Mouse (Mus musculus) liver, adult 2 months (tissue): ENCODE results near the gene Ctdsp2. TPM values are rescaled to one million over a fixed set of nuclear protein-coding genes. Genes with fewer than 3 reads are reported as not detected.

Experiments
- DNase-seq: peaks from one replicate; pipeline ENCODE4 v3.0.0-alpha.2; 2011; ENCODE audit warnings: low read depth, low spot score; ENCODE audit errors: extremely low read depth
- H3K27ac ChIP-seq: fragments of 200-500 bp; replicated peaks from 2 replicates; pipeline ENCODE4 v1.5.1; 2012; ENCODE audit warnings: low read depth, mild to moderate bottlenecking, control low read depth, inconsistent platforms, low read length; ENCODE audit not compliant: insufficient read depth
- H3K27me3 ChIP-seq: fragments of 200-500 bp; 2 replicates; pipeline ENCODE4 v1.6.1; 2012; ENCODE audit warnings: mild to moderate bottlenecking, moderate library complexity, low read length, inconsistent platforms; ENCODE audit not compliant: control insufficient read depth, insufficient read depth
- H3K36me3 ChIP-seq: fragments of 200-500 bp; 2 replicates; pipeline ENCODE4 v1.6.1; 2012; ENCODE audit warnings: low read length, inconsistent platforms; ENCODE audit not compliant: control insufficient read depth, insufficient read depth
- H3K4me1 ChIP-seq: fragments of 200-500 bp; 2 replicates; pipeline ENCODE4 v1.6.1; 2011; ENCODE audit warnings: low read length; ENCODE audit not compliant: control insufficient read depth, insufficient read depth
- H3K4me3 ChIP-seq: fragments of 200-500 bp; 2 replicates; pipeline ENCODE4 v1.5.1; 2011; ENCODE audit warnings: low read depth, mild to moderate bottlenecking, control low read depth, low read length, moderate library complexity; ENCODE audit not compliant: insufficient read depth
- H3K79me2 ChIP-seq: fragments of 200-500 bp; 2 replicates; pipeline ENCODE4 v1.6.1; 2012; ENCODE audit warnings: inconsistent platforms, mild to moderate bottlenecking, low read length, moderate library complexity; ENCODE audit not compliant: control insufficient read depth, insufficient read depth
- H3K9ac ChIP-seq: fragments of 200-500 bp; 2 replicates; pipeline ENCODE4 v1.6.1; 2012; ENCODE audit warnings: low read depth, mild to moderate bottlenecking, control low read depth, inconsistent platforms, low read length
- CTCF ChIP-seq: fragments of 200-500 bp; IDR thresholded peaks from 2 replicates; pipeline ENCODE4 v1.5.1; 2011; ENCODE audit warnings: low read depth, low read length, control low read depth
- POLR2A ChIP-seq: fragments of 200-500 bp; IDR thresholded peaks from 2 replicates; pipeline ENCODE4 v1.6.1; 2011; ENCODE audit warnings: low read length, control low read depth; ENCODE audit not compliant: insufficient read depth; ENCODE audit errors: extremely low read depth
- WGBS: fragments of 180-500 bp; shearing (Covaris S2); methylation state at CpG from one replicate; pipeline ENCODE4 v1.1.7; 2018; 5-methylcytosine and 5-hydroxymethylcytosine counted together
- polyA plus RNA-seq: library from polyadenylated mRNA; depleted of rRNA; stranded (reverse); fragments of >200 nt; gene quantifications from 2 replicates; pipeline ENCODE4 v1.2.3, GENCODE M21; 2012
- total RNA-seq: library from RNA; depleted of rRNA; stranded (reverse); fragments of >200 nt; gene quantifications from 2 replicates; pipeline ENCODE4 v1.2.3, GENCODE M21; 2014

Ctdsp2 gene
- total and polyA plus RNA-seq, 2 experiments: 18.4 to 29.3 TPM

- H3K27ac ChIP-seq: peak overlapping the region; percentile 99
- H3K36me3 ChIP-seq: no peaks in the 10 kb centered on the region
- H3K4me3 ChIP-seq: peak overlapping the region; percentile 99
- no peak for DNase-seq
- H3K9ac ChIP-seq: peak overlapping the region; percentile 98
- 2% methylated on average over 45 of the region's 62 CpGs for WGBS
- peaks cover 34% of the 10 kb centered on the region for H3K4me1 ChIP-seq
- H3K27me3 ChIP-seq: no peaks in the 10 kb centered on the region
- peaks cover 50% of the 10 kb centered on the region for H3K79me2 ChIP-seq
- no peak for TF ChIP-seq CTCF
- TF ChIP-seq POLR2A: 0 out of 2 replicates have a peak, but pooled peaks have one; percentile 12
Measured at GRCm38 (mm10) chr10:126979121-126979635, 661 bp downstream of the Ctdsp2 start.

GRCm38 (mm10) chr10:126979636-126980151 is 1.2 kb downstream of the Ctdsp2 start:
- Histone ChIP-seq H3K27me3 (no peaks in the 10 kb centered on the region), H3K9ac (peak overlapping the region; percentile 98), H3K79me2 (peaks cover 55% of the 10 kb centered on the region), H3K4me3 (peak overlapping the region; percentile 99), H3K4me1 (peaks cover 39% of the 10 kb centered on the region), H3K27ac (peak overlapping the region; percentile 99), H3K36me3 (no peaks in the 10 kb centered on the region)
- no peak for DNase-seq
- WGBS: under 1% methylated on average over 46 of the region's 57 CpGs
- TF ChIP-seq POLR2A (no peak), CTCF (no peak)

GRCm38 (mm10) chr10:126980221-126980932 is 1.9 kb downstream of the Ctdsp2 start:
- Histone ChIP-seq H3K4me3 (peak overlapping the region; percentile 99), H3K27me3 (no peaks in the 10 kb centered on the region), H3K79me2 (peaks cover 62% of the 10 kb centered on the region), H3K4me1 (peaks cover 45% of the 10 kb centered on the region), H3K9ac (peak overlapping the region; percentile 98), H3K27ac (peak overlapping the region; percentile 99), H3K36me3 (no peaks in the 10 kb centered on the region)
- WGBS: 1% methylated on average over 16 of the region's 16 CpGs
- TF ChIP-seq CTCF: no peak
- no peak for TF ChIP-seq POLR2A
- no peak for DNase-seq

- no peak for DNase-seq
- peak overlapping the region; percentile 98 for H3K9ac ChIP-seq
- TF ChIP-seq CTCF (no peak), POLR2A (no peak)
- H3K36me3 ChIP-seq: no peaks in the 10 kb centered on the region
- H3K27ac ChIP-seq: peak overlapping the region; percentile 99; the same call in 1 of the 2 replicates
- peaks cover 67% of the 10 kb centered on the region for H3K79me2 ChIP-seq
- peaks cover 49% of the 10 kb centered on the region for H3K4me1 ChIP-seq
- WGBS: 16% methylated on average over 11 of the region's 11 CpGs
- no peaks in the 10 kb centered on the region for H3K27me3 ChIP-seq
- peak overlapping the region; percentile 99 for H3K4me3 ChIP-seq
Measured at GRCm38 (mm10) chr10:126980933-126981530, 2.5 kb downstream of the Ctdsp2 start.

GRCm38 (mm10) chr10:126981746-126982145 is 3.2 kb downstream of the Ctdsp2 start:
- TF ChIP-seq CTCF (no peak), POLR2A (no peak)
- WGBS: 17% methylated on average over 3 of the region's 3 CpGs
- H3K9ac ChIP-seq: no peak overlapping the region
- no peaks in the 10 kb centered on the region for H3K27me3 ChIP-seq
- H3K36me3 ChIP-seq: no peaks in the 10 kb centered on the region
- no peak for DNase-seq
- H3K27ac ChIP-seq: peak overlapping the region; percentile 1; the same call in 1 of the 2 replicates
- H3K79me2 ChIP-seq: peaks cover 74% of the 10 kb centered on the region
- no peak overlapping the region for H3K4me3 ChIP-seq
- peaks cover 55% of the 10 kb centered on the region for H3K4me1 ChIP-seq
